Mouse (Mus musculus): ENCODE data around the gene Gm17581.

Gm17581 gene

DNA sequence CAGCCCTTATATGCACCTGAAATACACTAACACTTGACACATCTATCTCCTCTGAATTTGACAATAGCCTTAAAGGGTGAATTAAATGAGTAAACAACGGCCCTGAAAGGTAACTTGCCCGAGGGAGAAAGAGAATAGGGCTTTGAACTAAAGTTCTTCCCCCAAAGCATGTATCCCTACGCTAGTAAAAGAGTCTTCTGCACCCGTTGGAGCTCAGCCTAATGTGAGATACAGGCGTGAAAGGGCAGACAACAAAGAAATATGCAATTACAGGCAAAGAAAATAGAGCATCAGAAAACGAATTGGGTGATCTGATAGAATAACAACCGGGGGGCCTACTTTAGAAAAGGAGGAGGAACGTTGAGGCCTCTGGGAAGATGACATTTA lies 44.3 kb downstream of the Gm17581 start:
- no peak for DNase-seq (ENCODE audit: low spot score in 2 of 2)

DNA sequence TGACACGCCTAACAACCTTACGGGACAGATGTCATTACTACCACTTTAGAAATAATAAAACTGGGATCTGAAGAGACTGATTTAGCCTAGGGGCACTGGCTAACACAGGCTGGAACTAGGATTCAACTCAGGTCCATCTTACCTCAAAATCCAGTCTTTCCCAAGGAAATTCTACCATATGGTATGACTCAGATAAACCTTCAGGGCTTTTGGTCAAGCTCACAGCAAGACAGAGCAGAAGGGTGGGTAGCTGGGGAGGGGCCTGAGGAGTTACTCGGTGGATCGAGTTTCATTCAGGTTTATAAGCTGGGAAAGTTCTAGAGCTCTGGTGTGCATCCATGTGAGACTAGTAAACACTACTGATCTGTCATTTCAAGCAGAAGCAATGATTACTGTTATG lies 46.5 kb downstream of the Gm17581 start:
- DNase-seq (ENCODE audit: low spot score in 2 of 2) = no peak

DNA sequence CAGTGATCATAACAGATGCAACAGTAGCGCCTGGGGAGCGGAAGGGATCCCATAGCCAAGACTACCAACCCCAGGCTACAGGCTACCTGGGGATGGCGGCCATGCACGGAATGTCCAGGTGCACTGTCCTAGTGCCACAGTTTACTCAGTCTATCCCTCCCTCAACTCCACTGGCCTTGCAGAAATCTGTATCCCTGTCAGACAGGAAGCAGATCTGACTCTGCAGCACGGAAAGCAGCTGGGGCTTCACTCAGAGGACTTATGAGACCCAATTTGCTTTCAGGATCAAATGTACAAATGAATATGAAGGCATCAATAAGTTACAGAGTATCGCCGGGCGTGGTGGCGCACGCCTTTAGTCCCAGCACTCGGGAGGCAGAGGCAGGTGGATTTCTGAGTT lies 47.9 kb downstream of the Gm17581 start:
- DNase-seq (ENCODE audit: low spot score in 2 of 2) = no peak

DNA sequence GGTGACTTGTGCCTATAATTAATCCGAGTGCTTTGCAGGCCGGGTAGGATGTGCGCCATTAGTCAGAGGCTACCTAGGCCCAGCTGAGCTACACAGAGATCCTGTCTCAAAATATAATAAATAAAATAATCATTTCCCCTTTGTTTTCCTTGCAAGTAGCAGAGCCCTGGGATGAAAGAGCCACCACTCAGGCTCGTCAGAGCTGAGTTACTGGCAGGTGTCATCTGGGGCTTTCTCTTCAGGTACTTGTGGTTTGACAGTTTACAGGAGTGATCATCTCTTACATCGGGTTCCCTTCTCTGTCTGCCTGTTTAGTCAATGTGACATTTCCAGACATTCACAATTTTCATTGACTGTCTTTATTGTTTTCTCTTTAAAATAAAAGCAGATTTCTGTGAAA lies 49.1 kb downstream of the Gm17581 start:
- DNase-seq (ENCODE audit: low spot score in 2 of 2) = no peak

Data from right cerebral cortex, postnatal 10 days (tissue).